Mouse (Mus musculus) thymus, adult 2 months (tissue): ENCODE results near the gene Tbc1d14.

Source experiments
- CTCF ChIP-seq: fragments of 200-500 bp; IDR thresholded peaks from 2 replicates; pipeline ENCODE4 v1.5.1; 2012; ENCODE audit warnings: mild to moderate bottlenecking, control low read depth, low read length, moderate library complexity, borderline replicate concordance; ENCODE audit not compliant: control insufficient read depth, poor library complexity, insufficient read depth; ENCODE audit errors: extremely low read depth
- POLR2A ChIP-seq: fragments of 200-500 bp; IDR thresholded peaks from 2 replicates; pipeline ENCODE4 v1.6.1; 2012; ENCODE audit warnings: mild to moderate bottlenecking, low read length, control low read depth, moderate library complexity; ENCODE audit not compliant: control insufficient read depth, poor library complexity, insufficient read depth; ENCODE audit errors: extremely low read depth

GRCm38 (mm10) chr5:36601492-36601891 lies 8.4 kb upstream of the Tbc1d14 start:
- no peak for TF ChIP-seq POLR2A
- TF ChIP-seq CTCF, result no peak
